Mouse (Mus musculus) layer of hippocampus, postnatal 36 days (tissue): ENCODE results near the gene Haus2. TPM values are rescaled to one million over a fixed set of nuclear protein-coding genes. Genes with fewer than 3 reads are reported as not detected.
"Not testable (repeated sequence)": the region's sequence is repeated elsewhere in the genome, so short reads cannot be mapped to it uniquely, and the experiment has no call there.

Experiments used
- DNase-seq, 2 experiments: peaks; one replicate each; pipeline ENCODE4 v3.0.0; 2022
- total RNA-seq, 2 experiments: library from RNA; stranded (reverse); gene quantifications; 2 replicates each; pipeline ENCODE4 v1.2.3; 2021

Gene Haus2
- 10 to 100 TPM; 13.2 to 14.0 TPM for total RNA-seq

DNA sequence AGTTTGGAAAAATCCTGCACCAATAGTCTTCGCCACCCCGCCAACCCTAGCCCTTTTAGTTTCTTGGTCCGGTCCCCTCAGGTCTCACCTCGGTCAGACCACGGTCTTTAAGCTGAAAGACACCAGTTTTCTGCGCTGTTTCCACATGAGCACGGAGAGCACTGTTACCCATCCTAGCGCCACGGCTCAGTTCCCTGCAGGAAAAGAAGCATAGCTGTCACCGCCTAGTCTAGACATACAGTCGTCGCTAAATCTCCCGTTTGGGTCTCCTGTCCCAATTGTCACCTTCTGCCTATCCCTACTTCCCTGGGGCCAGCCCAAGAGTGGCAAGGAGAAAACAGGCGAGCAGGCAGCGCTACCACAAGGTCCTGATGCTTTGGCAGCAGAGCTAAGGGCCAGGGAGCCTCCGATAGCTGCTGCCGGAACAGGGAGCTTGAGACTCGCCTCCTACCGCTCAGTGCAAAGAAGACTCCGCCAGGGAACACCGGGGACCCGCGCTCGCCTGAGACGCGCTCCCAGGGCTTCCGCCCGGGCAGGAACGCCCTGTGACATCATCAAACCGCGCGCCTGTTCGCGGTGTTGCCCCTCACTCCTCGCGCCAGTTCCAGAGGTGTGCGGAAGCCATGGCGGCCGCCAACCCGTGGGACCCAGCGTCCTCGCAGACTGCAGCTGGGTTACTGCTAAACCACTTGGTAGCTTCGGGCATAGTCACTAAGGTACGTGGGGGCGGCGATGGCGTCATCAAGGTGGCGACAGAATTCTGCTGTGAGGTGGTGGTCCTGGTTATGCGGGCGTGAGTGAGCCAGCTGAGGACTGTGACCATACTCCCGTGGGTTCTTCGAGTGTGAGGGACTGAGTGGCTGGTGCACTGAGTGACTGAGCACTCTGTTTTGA, at the start of gene Haus2, which contains the start of gene Lrrc57:
Gene Haus2, plus strand, starts transcription at position 554 of the 894 bp plus-strand sequence.
Gene Lrrc57, minus strand, starts transcription at position 691 of the 894 bp plus-strand sequence.
- DNase-seq = peak; percentile 90

DNA sequence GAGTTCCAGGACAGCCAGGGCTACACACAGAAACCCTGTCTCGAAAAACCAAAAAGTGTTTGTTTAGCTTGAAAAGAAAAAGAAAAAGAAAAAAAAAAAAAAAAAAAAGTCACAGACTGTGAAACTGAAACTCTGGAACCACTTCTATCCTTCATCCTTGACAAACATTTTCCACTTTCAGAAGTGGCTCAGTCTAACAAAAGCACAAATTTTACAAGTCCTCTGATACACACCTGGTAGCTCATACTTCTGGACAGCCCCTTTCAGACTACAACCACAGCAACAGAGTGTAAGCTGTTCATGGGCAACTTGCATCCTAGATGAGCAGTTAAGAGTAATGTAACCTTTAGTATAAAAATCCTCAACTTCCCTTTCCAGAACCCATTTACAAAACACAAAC, 47.7 kb upstream of the Haus2 start:
- DNase-seq = no peak

DNA sequence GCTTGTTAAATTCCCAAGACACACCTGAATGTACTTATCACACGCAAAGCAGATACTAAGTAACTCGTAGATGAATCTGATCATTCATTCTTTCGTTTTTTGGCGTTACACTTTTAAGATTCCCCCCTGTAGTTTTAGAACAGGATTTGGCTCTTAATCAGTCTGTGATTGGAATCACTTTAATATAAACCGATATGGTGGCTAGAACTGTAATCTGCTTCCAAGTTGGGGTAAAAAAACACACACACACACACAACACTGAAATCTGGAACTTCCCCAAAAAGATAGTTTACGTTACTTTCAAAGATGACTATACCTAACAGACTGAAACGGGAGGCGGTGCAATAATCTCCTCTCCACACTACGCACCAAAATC, 46.3 kb upstream of the Haus2 start:
- no peak for DNase-seq

DNA sequence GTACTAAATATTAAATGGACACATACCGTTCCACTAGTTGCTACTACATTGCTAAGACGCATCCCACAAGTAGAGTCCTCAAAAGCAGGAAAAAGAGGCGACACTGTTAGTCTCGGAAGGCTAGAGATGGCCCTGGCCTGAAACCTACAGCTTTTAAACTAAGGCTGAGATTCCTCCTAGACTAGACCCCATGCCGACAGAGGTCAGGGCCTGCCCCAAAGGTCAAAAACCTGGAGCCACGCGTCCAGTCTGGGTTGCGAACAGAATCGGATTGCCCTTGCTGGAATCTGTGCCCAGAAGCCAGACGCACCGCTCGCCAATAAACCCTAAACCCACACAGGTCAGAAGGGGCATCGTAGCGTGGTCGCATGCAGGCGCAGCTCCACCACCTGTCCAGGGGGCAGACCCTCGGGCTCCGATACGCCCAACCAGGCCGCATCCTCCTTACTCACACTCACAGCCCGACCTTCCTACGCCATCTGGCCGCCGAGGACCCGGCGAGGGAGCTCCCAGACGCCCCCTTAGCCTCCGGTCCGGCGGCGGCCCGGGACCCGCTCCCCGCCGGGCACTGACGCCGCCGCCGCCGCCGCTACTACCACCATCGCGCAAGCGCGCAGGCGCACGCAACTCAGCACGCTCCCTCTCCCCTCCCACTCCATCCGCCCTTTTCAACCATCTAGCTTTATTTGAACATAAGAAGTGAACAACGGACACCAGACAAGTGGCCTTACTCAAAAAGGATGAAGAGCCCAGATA, 45.8 kb upstream of the Haus2 start, which contains the start of gene Zfp106:
Gene Zfp106, minus strand, starts transcription at position 609 of the 756 bp plus-strand sequence.
- DNase-seq = peak; percentile 86 to 91

DNA sequence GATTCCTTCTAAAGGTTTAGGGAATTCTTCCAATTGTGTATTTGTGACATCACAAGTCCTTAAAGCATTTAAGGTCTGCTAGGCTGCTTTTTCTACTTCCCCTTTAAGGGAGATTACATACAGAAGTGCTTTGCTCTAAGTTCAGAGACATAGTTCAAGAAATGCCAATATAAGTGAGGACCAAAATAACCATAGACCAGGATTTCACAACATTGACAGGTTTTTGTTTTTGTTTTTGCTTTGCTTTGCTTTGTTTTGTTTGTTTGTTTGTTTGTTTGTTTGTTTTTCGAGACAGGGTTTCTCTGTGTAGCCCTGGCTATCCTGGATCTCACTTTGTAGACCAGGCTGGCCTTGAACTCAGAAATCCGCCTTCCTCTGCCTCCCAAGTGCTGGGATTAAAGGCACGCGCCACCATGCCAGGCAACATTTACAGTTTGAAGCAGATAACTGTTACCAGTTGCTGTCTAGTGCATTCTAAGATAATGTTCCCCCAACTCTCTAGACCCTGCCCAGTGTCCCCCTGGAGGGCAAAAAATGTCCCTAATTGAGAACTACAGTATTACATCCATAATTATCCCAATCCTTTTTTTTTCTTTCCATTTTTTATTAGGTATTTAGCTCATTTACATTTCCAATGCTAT, 44.5 kb upstream of the Haus2 start:
- DNase-seq = not testable (repeated sequence)

DNA sequence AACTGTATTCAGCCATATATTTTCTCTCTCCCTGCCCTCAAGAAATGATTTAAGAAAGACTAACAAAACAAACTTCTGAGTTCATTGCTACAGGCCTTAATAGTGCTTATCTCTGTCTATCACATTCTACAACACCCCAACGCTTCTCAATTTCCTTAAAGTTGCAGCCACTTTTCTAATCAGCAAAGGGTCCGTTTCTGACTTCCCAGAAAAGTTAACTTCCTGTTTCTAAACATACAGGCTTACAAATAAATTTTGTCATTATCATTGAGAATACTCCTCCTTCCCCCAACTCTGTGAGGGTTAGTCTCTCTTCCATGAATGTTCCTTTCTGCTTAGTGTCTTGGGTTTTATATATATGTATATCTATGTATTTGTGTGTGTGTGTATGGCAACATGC, 43.8 kb upstream of the Haus2 start:
- no peak for DNase-seq

DNA sequence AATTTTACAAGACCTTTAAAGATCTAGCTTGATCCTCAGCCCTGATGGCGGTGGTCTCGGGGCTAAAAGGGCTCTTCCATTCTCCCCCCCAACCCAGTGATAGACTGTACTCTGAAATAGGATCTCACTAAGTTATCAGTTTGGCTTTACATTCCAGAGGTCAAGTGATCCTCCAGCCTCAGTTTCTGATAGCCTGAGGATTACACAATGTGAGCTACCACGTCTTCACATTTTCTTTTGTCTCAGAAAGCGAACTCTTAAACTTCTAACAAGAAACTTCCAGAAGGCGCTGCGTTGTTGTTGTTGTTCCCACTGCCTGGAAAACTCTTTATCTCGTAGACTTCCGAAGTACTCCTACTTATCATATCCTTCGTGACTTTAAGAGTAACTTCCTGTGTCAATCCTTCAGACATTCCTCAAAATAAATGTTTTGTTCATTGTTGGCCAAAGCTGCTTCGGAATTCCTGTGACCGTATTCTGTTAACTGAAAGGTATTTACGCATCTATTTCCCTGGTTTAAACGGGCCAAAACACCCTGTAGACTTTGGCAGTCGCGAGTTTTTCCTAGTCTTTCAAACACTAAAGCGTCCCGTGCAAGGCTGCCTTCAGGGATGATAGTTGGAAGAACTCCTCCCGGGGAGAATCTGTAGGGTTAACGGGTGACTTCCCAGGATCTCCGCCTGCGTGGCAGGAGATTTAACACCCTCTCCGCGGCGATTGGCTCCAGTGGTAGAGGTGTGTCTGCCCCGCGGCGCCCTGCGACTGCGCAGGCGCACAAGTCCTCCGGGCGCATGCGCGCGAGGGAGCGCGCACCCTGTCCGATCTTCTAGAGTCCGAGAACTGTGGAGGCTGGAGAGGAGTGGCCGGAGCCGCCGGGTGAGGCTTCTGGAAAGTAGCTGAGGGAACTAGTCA, 42.0 kb upstream of the Haus2 start, which contains the start of gene Snap23:
Gene Snap23, plus strand, starts transcription at position 786 of the 912 bp plus-strand sequence.
- DNase-seq = peak; percentile 94 to 95

DNA sequence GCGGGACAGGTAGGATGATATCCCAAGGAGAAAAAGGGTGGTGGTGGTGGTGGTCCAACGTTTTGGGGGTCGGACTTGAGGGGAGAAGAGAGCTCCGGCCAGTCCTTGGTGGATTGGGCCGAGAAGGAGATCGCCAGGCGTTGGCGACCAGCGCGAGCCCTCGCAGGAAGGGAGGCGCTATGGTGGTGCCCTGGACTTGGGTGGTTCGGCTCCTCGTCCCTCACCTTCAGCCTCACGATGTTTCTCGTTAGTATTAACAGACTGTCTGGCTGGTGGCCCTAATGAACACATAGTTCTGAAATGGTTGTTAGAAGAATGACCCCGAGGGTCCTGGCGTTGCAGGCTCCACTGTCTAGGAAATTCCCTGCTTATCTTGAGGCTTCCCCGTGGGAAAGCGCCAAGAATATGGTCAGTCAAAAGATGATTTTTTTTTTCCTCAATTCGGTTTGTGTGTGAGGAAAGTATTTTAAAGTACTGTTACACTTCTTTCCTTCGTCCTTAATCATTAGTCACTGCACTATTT, 41.3 kb upstream of the Haus2 start:
- no peak for DNase-seq

DNA sequence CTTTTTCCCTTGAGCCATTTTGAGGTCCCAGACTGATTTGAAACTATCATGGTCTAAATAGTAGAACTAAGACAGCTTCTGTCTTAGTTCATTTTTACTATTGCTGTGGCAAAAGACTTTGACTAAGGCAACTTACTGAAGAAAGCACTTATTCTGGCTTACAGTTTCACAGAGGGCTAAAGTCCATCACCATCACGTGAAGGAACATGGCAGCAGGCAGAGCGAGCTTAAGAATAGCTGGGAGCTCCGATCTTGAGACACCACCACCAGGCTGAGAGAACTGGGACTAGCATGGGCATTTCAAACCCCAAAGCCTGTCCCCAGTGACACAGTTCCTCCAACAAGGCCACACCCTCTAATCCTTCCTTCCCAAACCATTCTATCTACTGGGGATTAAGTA, 38.1 kb upstream of the Haus2 start:
- DNase-seq = no peak

DNA sequence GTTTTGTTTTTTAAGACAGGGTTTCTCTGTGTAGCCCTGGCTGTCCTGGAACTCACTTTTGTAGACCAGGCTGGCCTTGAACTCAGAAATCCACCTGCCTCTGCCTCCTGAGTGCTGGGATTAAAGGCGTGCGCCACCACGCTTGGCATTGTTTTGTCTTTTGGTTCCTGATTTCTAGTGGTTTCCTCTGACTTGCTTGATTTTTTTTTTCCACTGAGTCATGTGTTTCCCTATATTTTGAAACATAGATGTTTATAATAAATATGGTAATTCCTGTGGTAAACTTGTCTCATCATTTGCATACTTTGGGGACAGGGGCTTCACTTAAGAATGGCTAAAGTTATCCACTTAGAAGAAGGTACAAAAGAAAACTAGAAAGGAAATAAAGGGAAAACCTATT, 37.0 kb upstream of the Haus2 start:
- DNase-seq = not testable (repeated sequence)

DNA sequence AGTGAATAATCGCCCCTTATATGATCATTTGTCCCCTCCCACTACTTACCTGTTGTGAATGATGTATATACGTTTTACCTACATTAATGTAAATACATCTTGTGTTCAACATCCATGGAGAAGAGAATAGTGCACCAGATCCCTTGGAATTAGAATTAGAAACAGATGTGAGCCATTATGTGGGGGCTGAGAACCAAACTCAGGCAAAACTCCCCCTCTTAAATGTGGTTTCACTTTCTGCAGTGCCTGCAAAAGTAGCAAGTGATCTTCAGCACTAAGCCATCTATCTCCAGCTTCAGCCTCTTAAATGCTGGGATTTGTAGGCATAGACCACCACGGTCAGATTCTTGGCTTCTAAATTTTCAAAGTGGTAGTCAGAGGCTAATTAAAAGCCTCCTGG, 34.1 kb upstream of the Haus2 start:
- DNase-seq = no peak

DNA sequence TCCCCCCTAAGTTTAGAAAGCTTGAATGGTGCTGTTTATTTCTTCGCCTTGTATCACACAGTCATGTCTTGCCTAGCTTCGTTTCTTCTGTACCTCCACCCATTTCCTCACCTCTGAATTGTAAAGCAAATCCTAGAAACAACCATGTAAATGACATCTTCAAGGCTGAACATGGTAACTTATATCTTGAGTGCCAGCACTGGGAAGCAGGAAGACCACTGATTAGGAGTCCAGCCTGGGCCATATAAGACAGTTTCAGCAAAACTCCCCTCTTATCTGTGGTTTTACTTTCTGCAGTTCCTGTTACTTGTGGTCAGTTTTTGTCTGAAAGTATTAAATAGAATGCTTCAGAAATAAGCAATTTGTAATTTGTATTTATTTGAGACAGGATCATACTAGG, 33.2 kb upstream of the Haus2 start:
- DNase-seq = no peak

DNA sequence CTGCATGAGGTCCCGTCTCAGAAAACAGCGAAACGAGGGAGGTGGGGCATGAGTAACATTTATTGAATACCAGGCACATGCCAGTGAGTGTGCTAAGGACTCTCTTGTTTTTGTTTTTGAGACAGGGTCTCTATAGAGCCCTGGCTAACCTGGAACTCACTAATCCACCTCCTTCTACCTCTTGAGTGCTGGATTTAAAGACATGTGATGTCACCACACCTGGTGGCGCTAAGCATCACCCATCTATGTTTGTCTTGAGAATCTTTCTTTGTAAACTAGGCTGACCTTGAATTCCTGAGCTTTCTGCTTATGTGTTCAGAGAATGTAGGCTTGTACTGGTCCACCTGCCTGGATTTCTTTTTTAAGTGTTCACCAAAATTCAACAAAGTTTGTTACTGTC, 31.4 kb upstream of the Haus2 start:
- DNase-seq = no peak

DNA sequence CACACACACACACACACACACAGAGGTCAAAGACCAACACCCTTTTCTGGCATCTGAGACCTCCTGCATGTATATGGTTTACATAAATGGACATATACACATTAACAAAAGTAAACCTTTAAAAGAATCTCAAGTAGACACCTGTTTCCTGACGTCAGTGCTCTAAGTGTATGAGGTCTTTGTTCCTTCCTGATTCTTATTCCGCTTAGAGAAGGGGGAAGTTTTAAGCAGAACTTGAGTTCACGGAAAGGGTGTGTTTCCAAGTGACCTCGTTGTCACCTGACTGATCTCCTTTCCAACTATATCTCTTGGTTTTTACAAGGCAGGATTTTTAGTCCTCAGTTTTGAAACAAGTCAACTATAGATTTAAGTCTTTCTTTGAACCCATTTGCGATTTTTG, 30.9 kb upstream of the Haus2 start:
- DNase-seq = no peak

DNA sequence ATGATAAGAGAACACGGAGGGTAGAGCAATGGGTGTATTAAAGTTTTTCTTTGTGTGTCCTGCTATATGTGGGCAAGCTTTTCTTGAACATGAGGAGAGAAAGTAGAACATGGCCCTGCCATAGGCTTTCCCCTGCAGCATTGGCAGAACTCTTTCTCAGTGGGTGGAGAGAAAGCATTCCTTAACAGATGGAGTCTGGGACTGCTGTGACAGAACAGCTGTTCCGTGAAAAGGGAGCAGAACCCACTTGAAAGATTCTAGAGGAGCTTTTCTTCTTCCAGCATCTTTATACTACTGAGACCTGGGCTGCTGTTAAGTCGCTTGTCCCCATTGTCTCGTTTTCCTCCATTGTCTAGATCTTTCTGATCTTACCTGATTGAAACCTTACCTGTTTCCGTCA, 19.4 kb upstream of the Haus2 start:
- peak in 1 of 2 experiments; percentile 15 for DNase-seq

DNA sequence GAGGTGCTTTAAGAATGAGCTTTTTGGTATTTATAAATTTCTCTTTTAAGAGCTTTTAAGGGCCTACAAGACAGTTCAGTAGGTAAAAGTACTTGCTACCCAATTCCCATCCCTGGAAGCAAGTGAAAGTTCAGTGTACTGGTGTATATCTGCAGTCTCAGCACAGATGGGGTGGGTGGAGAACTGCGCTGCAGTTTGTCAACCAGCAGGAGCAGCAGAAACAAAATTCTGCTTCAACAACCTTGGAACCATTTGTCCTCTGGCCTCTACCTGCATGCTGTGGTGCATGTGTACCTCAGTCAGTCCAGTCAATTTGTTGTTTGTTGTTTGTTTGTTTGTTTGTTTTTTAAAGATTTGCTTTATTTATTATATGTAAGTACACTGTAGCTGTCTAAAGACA, 17.0 kb upstream of the Haus2 start:
- no peak for DNase-seq

DNA sequence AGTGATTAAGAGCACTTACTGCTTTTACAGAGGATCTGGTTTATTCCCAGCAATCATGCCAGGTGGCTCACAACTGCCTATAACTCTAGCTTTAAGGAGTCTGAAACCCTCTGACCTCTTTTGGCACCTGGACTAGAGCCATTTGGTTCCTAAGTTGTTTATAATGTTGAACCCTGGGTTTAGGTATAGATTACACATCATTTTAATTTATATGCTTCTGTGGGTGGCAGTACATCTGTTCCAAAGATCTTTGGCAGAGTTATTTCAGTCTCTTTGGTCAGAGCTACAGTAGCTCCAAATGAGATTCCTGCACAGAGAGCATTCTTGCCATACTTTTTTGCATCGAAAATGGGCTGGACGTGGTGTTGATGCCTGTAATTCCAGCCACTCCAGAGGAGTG, 11.4 kb upstream of the Haus2 start:
- DNase-seq = no peak

DNA sequence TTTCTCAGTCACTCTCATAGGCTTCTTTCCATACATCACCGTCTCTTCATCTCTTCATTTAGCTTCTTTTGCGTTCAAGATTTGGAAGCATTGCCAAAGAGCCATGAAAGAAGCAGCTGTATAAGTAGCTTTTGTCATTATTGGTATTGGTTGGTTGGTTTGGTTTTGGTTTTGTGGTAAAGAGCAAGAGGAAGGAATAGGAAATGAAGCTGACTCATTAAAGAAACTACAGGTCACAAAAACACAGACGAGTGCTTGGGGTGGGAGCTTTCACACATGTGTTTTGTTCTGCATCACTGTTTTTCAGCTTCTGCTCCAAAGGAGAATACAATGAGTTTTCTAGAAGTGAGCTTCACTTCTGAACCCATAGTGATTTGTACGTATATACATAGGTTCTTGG, 9.7 kb upstream of the Haus2 start:
- no peak for DNase-seq

DNA sequence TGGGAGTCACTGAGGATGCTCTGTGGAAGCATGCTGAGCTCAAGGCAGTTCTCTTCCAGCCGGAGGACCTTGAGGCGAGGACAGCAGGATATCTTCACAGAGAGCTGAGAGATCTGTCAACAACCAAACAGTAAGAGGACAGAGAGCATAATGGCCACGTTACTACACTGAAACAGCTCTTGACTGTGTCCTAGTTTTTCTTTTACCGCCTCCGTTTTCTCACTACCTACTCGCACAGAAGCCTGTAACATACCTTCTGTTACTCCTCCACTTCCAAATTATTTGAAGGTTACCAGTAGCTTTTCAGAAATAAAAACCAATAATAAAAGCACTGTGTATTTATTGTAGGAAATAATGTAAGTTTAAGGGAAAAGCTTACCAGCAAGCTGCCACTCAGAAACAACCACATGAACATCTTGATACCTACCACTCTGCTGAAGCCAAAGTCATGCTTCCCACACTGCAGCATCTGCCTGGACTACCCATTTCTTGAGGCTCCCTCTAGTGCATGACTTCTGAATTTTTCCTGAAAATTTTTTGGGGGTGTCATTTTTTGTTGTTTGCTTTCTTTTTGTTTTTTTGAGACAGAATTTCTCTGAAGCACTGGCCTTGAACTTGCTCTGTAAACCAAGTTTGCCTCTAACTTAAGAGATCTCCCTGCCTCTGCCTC, 3.0 kb upstream of the Haus2 start:
- DNase-seq = no peak

DNA sequence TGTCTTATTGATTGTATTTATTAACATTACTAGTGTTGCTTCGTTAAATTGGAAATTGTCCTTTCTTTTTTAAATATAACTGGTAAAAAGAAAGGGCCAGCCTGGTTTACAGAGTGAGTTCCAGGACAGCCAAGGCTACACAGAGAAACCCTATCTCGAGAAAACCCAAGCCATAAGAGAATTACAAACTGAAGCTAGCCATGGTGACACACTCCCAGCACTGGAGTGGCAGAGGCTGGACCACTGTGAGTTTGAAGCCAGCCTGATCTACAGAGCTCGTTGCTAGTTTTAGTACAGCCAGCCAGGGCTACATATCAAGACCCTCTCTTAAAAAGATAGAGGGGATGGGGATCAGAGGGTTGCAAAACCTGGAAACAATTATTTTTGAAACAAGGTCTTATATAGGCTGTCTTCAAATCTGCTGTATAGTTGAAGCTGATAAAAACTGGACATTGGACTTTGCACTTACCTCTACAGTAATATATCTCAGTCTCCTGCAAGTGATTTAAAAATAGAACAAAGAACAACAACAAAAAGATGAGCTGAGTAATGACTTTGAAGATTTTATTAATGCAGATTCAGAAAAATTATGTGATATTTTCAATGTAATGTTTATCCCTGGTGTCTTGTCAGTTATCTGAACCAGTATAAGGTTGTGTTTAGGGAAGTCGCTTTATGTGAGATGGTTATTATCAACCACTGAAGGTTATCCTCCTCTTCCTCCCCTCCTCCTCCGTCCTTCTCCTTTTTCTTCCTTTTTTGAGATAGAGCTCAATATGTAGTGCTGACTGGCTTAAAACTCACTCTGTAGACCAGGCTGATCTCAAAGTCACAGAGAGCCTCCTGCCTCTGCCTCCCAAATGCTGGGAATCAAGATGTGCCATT, 7.3 kb downstream of the Haus2 start:
- no peak for DNase-seq
